In genomic region chr5:135979904-135980303, GRCm38 (mm10) we compare ENCODE assay signal across 25 mouse cellular contexts. TPM values are rescaled to one million over a fixed set of nuclear protein-coding genes. Genes with fewer than 3 reads are reported as not detected.
"Had no signal": no experiment of that assay in that cellular context is flagged by ENCODE, and none has a peak within 500 bp of the region (broad histone marks: within the 10 kb centered on the region; RNA-seq: fewer than 3 reads in every experiment).

Gene Zp3 (plus strand): TSS chr5:135980099.

- H3K36me3 ChIP-seq: lung, embryonic 15.5 days; midbrain, embryonic 13.5 days; midbrain, embryonic 15.5 days; neural tube, embryonic 13.5 days; neural tube, embryonic 15.5 days had no signal

- H3K9me3 ChIP-seq: lung, embryonic 15.5 days; megakaryocyte, embryonic 14.5 days; midbrain, embryonic 13.5 days; midbrain, embryonic 15.5 days; neural tube, embryonic 13.5 days; neural tube, embryonic 15.5 days had no signal

- H3K27ac ChIP-seq: lung, embryonic 15.5 days; macrophage; midbrain, embryonic 13.5 days; midbrain, embryonic 15.5 days; neural tube, embryonic 13.5 days; neural tube, embryonic 15.5 days had no signal

- DNase-seq: liver, postnatal 0 days; lung, adult 2 months; lung, postnatal 14 days; lung, postnatal 36 days; retina, postnatal 1 day; right cerebral cortex, adult 18-20 months; right cerebral cortex, postnatal 25 days; right cerebral cortex, postnatal 4 days; spleen, adult 18-20 months; thymus, adult 18-20 months; thymus, postnatal 14 days; thymus, postnatal 36 days had no signal

- H3K27me3 ChIP-seq: lung, embryonic 15.5 days; midbrain, embryonic 13.5 days; midbrain, embryonic 15.5 days; neural tube, embryonic 13.5 days had no signal

- ATAC-seq: liver, postnatal 0 days; lung, postnatal 0 days; midbrain, embryonic 13.5 days; midbrain, embryonic 15.5 days had no signal

- H3K4me3 ChIP-seq: lung, embryonic 15.5 days; megakaryocyte, embryonic 14.5 days; midbrain, embryonic 13.5 days; midbrain, embryonic 15.5 days; myocyte; neural tube, embryonic 13.5 days; neural tube, embryonic 15.5 days had no signal

- H3K9ac ChIP-seq: liver, postnatal 0 days; lung, embryonic 15.5 days; midbrain, embryonic 13.5 days; midbrain, embryonic 15.5 days; neural tube, embryonic 13.5 days; neural tube, embryonic 15.5 days had no signal

- H3K4me2 ChIP-seq: lung, embryonic 15.5 days; midbrain, embryonic 11.5 days; midbrain, embryonic 13.5 days; midbrain, embryonic 15.5 days; neural tube, embryonic 13.5 days; neural tube, embryonic 15.5 days had no signal

- H3K4me1 ChIP-seq: lung, embryonic 15.5 days; midbrain, embryonic 13.5 days; midbrain, embryonic 15.5 days; neural tube, embryonic 15.5 days had no signal

RNA-seq across cellular contexts. Expression of gene Zp3, which starts in this region (rescaled TPM):
- polyA plus RNA-seq: liver, postnatal 0 days; lung, embryonic 15.5 days; macrophage; midbrain, embryonic 11.5 days; midbrain, embryonic 13.5 days; neural tube, embryonic 11.5 days; small intestine, adult 2 months; stomach, embryonic 14.5 days had no signal
